Mouse (Mus musculus): ENCODE data around the gene Cfap54. TPM values are rescaled to one million over a fixed set of nuclear protein-coding genes. Genes with fewer than 3 reads are reported as not detected.

Cfap54 gene
- polyA plus RNA-seq (2015; fragmentation: Illumina TruSeq; extraction: RNeasy Lipid Tissue Mini Kit (QIAGEN cat#74804); ENCODE audit: insufficient read depth, low read depth, low replicate concordance): not detected

DNA sequence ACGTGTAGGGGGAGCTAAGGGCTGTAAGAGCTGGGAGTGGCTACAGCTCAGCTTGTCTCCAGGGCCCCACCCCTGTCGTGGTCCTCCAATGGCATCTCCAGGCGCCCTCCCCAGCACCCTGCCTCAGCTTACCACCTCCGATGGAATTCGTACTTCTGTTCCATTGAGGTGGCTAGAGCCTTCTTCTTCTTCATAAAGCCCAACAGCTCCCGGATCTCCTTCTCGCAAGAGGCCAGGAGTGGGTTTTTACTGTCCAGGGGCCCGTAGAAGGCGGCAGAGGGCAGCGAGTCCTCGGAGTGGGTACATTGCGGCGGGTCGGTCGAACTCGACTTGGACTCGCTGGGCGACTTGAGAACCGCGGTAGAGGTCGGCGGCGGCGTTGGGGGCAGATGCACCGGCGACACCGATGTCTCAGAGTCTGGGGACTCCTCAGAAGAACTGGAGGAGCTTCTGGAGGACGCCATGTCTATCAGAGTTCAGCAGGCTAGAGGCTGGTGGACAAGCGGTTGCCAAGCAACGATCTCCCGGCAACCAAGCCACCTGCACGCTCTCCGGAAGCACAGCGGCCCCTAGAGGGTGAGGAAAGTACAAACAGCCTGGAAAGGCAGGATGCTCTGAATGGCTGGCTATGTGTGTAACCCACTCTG lies at the start of gene Cfap54:
Gene Cfap54, minus strand, starts transcription at position 486 of the 647 bp plus-strand sequence.

Other genes starting within 250 kb of the Cfap54 start
- gene Cdk17, start 79.3 kb upstream of the Cfap54 start, polyA plus RNA-seq (2015; fragmentation: Illumina TruSeq; extraction: RNeasy Lipid Tissue Mini Kit (QIAGEN cat#74804); ENCODE audit: insufficient read depth, low read depth, low replicate concordance): 6.1 TPM
- gene Elk3, start 229.5 kb upstream of the Cfap54 start, polyA plus RNA-seq (2015; fragmentation: Illumina TruSeq; extraction: RNeasy Lipid Tissue Mini Kit (QIAGEN cat#74804); ENCODE audit: insufficient read depth, low read depth, low replicate concordance): 14.0 TPM